Mouse (Mus musculus) kidney, adult 2 months (tissue): ENCODE measurements around the gene Hist1h2an.
"Not testable (repeated sequence)": the region's sequence is repeated elsewhere in the genome, so short reads cannot be mapped to it uniquely, and the experiment has no call there.

Experiments used
- CTCF ChIP-seq: fragments of 200-500 bp; conservative IDR thresholded peaks from 2 replicates; pipeline ENCODE4 v1.5.1; 2011; ENCODE audit warnings: low read depth, mild to moderate bottlenecking, control low read depth, low read length, moderate library complexity, mixed read lengths; ENCODE audit not compliant: insufficient read depth, insufficient read length
- POLR2A ChIP-seq: fragments of 200-500 bp; IDR thresholded peaks from one replicate; pipeline ENCODE4 v1.6.1; 2011; ENCODE audit warnings: low read depth, low read length, control low read depth

DNA sequence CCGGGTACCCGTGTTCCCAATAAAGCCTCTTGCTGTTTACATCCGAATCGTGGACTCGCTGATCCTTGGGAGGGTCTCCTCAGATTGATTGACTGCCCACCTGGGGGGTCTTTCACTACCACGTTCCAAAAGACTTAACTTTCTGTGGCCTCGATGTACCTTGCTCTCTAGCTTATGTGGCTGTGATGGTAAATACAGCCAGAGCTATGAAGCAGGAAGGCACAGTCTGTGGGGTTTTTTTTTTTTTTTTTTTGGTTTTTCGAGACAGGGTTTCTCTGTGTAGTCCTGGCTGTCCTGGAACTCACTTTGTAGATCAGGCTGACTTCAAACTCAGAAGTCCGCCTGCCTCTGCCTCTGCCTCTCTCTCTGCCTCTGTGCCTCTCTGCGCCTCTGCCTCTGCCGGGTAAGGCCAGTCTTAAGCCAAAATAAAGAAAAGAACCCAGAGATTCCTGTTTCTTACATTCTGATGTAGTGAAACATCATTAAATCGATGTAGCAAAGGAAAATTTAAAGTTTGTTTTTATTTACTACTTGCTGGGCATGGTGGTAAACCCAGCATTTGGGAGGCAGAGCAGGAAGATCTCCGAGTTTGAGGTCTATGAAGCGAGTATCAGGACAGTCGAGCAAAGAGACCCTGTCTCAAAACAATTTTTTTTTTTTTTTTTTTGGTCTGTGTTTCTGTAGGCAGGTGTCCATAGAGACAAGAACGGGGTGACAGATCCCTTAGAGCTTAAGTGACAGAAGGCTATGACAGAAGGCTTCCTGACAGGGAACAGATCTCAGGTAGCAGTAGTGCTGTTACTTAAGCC lies 33.3 kb upstream of the Hist1h2an start:
- TF ChIP-seq CTCF, POLR2A: not testable (repeated sequence)
